Mouse (Mus musculus) G1E (cell line): ENCODE results near the gene Cyfip2. TPM values are rescaled to one million over a fixed set of nuclear protein-coding genes. Genes with fewer than 3 reads are reported as not detected.

Experiments
- ATAC-seq: 2 replicates; pipeline ENCODE4 v1.8.0; 2016; ENCODE audit warnings: mild to moderate bottlenecking; ENCODE audit not compliant: insufficient number of reproducible peaks, poor library complexity, low FRiP score, severe bottlenecking; ENCODE audit errors: extremely low read depth
- DNase-seq: peaks from one replicate; pipeline ENCODE4 v3.0.0; 2012; ENCODE audit warnings: low spot score
- H3K27me3 ChIP-seq: 2 replicates; pipeline ENCODE4 v1.6.1; 2012; ENCODE audit warnings: mild to moderate bottlenecking, low read length, inconsistent platforms; ENCODE audit not compliant: insufficient read depth
- H3K36me3 ChIP-seq: replicated peaks from 2 replicates; pipeline ENCODE3; 2012; ENCODE audit warnings: mild to moderate bottlenecking, inconsistent platforms
- H3K4me1 ChIP-seq: 2 replicates; pipeline ENCODE4 v1.6.1; 2012; ENCODE audit warnings: low read depth, low read length, inconsistent platforms, mixed read lengths; ENCODE audit not compliant: insufficient read depth
- H3K4me3 ChIP-seq: 2 replicates; pipeline ENCODE4 v1.5.1; 2012; ENCODE audit warnings: low read depth, mild to moderate bottlenecking, inconsistent platforms, low read length, moderate library complexity, mixed read lengths
- H3K9me3 ChIP-seq: replicated peaks from 2 replicates; pipeline ENCODE4 v1.6.1; 2012; ENCODE audit warnings: inconsistent platforms
- CTCF ChIP-seq: IDR thresholded peaks from 2 replicates; pipeline ENCODE4 v1.5.1; 2012; ENCODE audit warnings: low read depth, low read length, inconsistent platforms, mixed read lengths
- GATA1 ChIP-seq: IDR thresholded peaks from 2 replicates; pipeline ENCODE4 v1.6.1; 2012; ENCODE audit warnings: borderline replicate concordance, low read length, inconsistent platforms, mixed read lengths
- GATA2 ChIP-seq: IDR thresholded peaks from 2 replicates; pipeline ENCODE4 v1.6.1; 2012; ENCODE audit warnings: low read depth, low read length, inconsistent platforms, borderline replicate concordance
- POLR2AphosphoS5 ChIP-seq: IDR thresholded peaks from 2 replicates; pipeline ENCODE4 v1.6.1; 2012; ENCODE audit warnings: low read depth, low read length, inconsistent platforms; ENCODE audit not compliant: insufficient replicate concordance
- TAL1 ChIP-seq: conservative IDR thresholded peaks from 2 replicates; pipeline ENCODE4 v1.6.1; 2012; ENCODE audit warnings: low read depth, low read length, inconsistent platforms, mixed read lengths
- polyA plus RNA-seq: library from polyadenylated mRNA; stranded (reverse); fragments of >175 nt; gene quantifications from 2 replicates; pipeline ENCODE4 v1.2.3, GENCODE M21; 2012
- total RNA-seq, 2 experiments: library from RNA; stranded (forward) in 1 of 2; stranded (reverse) in 1 of 2; fragments of 200-1000 nt in 1 of 2; fragments of >200 nt in 1 of 2; fragmentation: Nextera tagmentation in 1 of 2; gene quantifications; 2 replicates each; pipeline ENCODE4 v1.2.3; 2014 to 2017

Cyfip2 gene
- total and polyA plus RNA-seq, 3 experiments, result 1.3 to 2.9 (median 2.4) TPM

GRCm38 (mm10) chr11:46304864-46305710 is 7.6 kb downstream of the Cyfip2 start:
- ATAC-seq (no peak), DNase-seq (no peak)
- TF ChIP-seq GATA1, result no peak
- no peak for TF ChIP-seq POLR2AphosphoS5
- TF ChIP-seq GATA2, result no peak
- TF ChIP-seq TAL1, result no peak
- TF ChIP-seq CTCF, result no peak
- Histone ChIP-seq H3K4me3 (no peak overlapping the region), H3K36me3 (no peaks in the 10 kb centered on the region), H3K27me3 (peaks cover 20% of the 10 kb centered on the region), H3K4me1 (no peaks in the 10 kb centered on the region), H3K9me3 (no peaks in the 10 kb centered on the region)

- H3K4me3 ChIP-seq, result no peak overlapping the region
- H3K36me3 ChIP-seq, result no peaks in the 10 kb centered on the region
- TF ChIP-seq CTCF (no peak), TAL1 (no peak), POLR2AphosphoS5 (no peak), GATA1 (no peak), GATA2 (no peak)
- DNase-seq (no peak), ATAC-seq (no peak)
- H3K9me3 ChIP-seq, result no peaks in the 10 kb centered on the region
- no peaks in the 10 kb centered on the region for H3K4me1 ChIP-seq
- H3K27me3 ChIP-seq, result peaks cover 19% of the 10 kb centered on the region
These were observed 8.6 kb downstream of the Cyfip2 start for GRCm38 (mm10) chr11:46304093-46304492.

- Histone ChIP-seq H3K4me1 (no peaks in the 10 kb centered on the region), H3K36me3 (no peaks in the 10 kb centered on the region)
- no peak for ATAC-seq
These were observed 10.2 kb downstream of the Cyfip2 start for GRCm38 (mm10) chr11:46302471-46302870.

GRCm38 (mm10) chr11:46301579-46302248 is 10.9 kb downstream of the Cyfip2 start:
- no peak for ATAC-seq
- no peaks in the 10 kb centered on the region for H3K36me3 ChIP-seq

More at GRCm38 (mm10) chr11:46302471-46302870, 10.2 kb downstream of the Cyfip2 start:
- no peak for DNase-seq
- no peak for TF ChIP-seq POLR2AphosphoS5
- TF ChIP-seq CTCF, result no peak
- no peak for TF ChIP-seq GATA2
- TF ChIP-seq GATA1, result no peak
- no peak for TF ChIP-seq TAL1
- no peaks in the 10 kb centered on the region for H3K9me3 ChIP-seq
- H3K27me3 ChIP-seq, result peaks cover 19% of the 10 kb centered on the region
- no peak overlapping the region for H3K4me3 ChIP-seq

GRCm38 (mm10) chr11:46299901-46300300 is 12.8 kb downstream of the Cyfip2 start:
- no peaks in the 10 kb centered on the region for H3K4me1 ChIP-seq
- H3K27me3 ChIP-seq, result peaks cover 8% of the 10 kb centered on the region; the same call in 1 of the 2 replicates
- ATAC-seq, result no peak
- DNase-seq, result no peak
- H3K36me3 ChIP-seq, result no peaks in the 10 kb centered on the region
- H3K4me3 ChIP-seq, result no peak overlapping the region
- TF ChIP-seq GATA1 (no peak), CTCF (no peak), GATA2 (no peak), POLR2AphosphoS5 (no peak), TAL1 (no peak)
- no peaks in the 10 kb centered on the region for H3K9me3 ChIP-seq

More at GRCm38 (mm10) chr11:46301579-46302248, 10.9 kb downstream of the Cyfip2 start:
- H3K27me3 ChIP-seq, result peaks cover 19% of the 10 kb centered on the region
- no peaks in the 10 kb centered on the region for H3K9me3 ChIP-seq
- H3K4me1 ChIP-seq, result no peaks in the 10 kb centered on the region
- no peak overlapping the region for H3K4me3 ChIP-seq
- DNase-seq, result no peak
- TF ChIP-seq GATA1 (no peak), GATA2 (no peak), POLR2AphosphoS5 (no peak), CTCF (no peak), TAL1 (no peak)
